Mouse (Mus musculus): ENCODE data around the gene Cmtm3.

Cmtm3 gene

GRCm38 (mm10) chr8:104383296-104383695 is 44.1 kb downstream of the Cmtm3 start:
- DNase-seq (ENCODE audit: low spot score): no peak

- DNase-seq (ENCODE audit: low spot score): no peak
Measured at GRCm38 (mm10) chr8:104383977-104384376, 44.8 kb downstream of the Cmtm3 start.

GRCm38 (mm10) chr8:104386693-104387092 is 47.5 kb downstream of the Cmtm3 start:
- DNase-seq (ENCODE audit: low spot score): no peak

GRCm38 (mm10) chr8:104387501-104387900 is 48.3 kb downstream of the Cmtm3 start:
- DNase-seq (ENCODE audit: low spot score): no peak

GRCm38 (mm10) chr8:104387980-104388379 is 48.8 kb downstream of the Cmtm3 start:
- DNase-seq (ENCODE audit: low spot score): no peak

GRCm38 (mm10) chr8:104390245-104390644 is 51.0 kb downstream of the Cmtm3 start:
- DNase-seq (ENCODE audit: low spot score): peak; percentile 59

- DNase-seq (ENCODE audit: low spot score): no peak
Measured at GRCm38 (mm10) chr8:104393139-104393538, 53.9 kb downstream of the Cmtm3 start.

- peak; percentile 54 for DNase-seq (ENCODE audit: low spot score)
Measured at GRCm38 (mm10) chr8:104393767-104394166, 54.6 kb downstream of the Cmtm3 start.

- DNase-seq (ENCODE audit: low spot score): peak; percentile 54
Measured at GRCm38 (mm10) chr8:104394801-104395702, 55.8 kb downstream of the Cmtm3 start.

GRCm38 (mm10) chr8:104395703-104396357 is 56.6 kb downstream of the Cmtm3 start, which contains the start of gene Cmtm4:
TSS of gene Cmtm4 (minus strand) at chr8:104395807.
- DNase-seq (ENCODE audit: low spot score): peak; percentile 79
